Mouse (Mus musculus) C2C12 (cell line): ENCODE measurements around the gene Syn3.

Experiments
- CTCF ChIP-seq: IDR thresholded peaks from one replicate; pipeline ENCODE4 v1.5.1; 2011; ENCODE audit not compliant: control insufficient read depth, insufficient read depth, insufficient read length
- MYOG ChIP-seq: IDR thresholded peaks from one replicate; pipeline ENCODE4 v1.6.1; 2011; ENCODE audit not compliant: control insufficient read depth, insufficient read length; ENCODE audit errors: extremely low read depth

DNA sequence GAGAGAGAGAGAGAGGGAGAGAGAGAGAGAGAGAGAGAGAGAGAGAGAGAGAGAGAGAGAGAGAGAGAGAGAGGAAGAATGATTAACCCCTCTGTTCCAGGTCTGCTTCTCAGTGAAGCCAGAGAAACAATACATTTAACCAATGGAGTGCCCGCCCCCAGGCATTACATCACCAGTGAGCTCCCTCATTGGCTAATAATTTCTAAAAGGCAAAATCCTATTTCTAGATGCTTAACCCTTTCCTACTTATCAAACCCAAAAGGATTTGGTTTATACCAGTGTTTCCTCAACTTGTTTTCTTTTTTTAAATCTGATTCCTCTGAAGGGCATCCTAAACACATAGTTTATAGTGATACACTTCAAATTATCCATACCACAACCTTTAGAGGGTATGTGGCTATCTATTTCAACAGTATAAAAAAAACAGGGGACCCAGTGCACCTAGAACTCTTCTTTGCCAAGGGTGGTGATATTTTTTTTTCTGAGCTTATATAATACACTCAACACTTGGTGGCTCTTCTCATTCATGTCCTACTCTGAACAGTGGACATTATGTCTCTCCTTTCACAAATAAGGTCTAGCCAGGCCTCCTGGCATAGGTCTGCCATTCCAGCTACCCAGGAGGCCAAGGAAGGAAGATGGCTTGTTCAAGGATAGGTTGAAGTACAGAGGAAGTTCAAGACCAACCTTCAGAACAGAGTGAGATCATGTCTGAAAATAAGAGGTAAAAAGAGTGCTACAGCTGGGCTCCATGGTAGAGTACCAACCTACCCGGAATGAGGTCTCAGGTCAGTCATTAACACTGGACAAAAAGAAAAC lies 6.4 kb downstream of the Syn3 start:
- TF ChIP-seq CTCF (no peak), MYOG (no peak)
